Mouse (Mus musculus): ENCODE results near the gene Cdk14. TPM values are rescaled to one million over a fixed set of nuclear protein-coding genes. Genes with fewer than 3 reads are reported as not detected.

The Cdk14 gene
- total RNA-seq, 2 experiments from 2014 or later, result 21.2 to 26.0 TPM

DNA sequence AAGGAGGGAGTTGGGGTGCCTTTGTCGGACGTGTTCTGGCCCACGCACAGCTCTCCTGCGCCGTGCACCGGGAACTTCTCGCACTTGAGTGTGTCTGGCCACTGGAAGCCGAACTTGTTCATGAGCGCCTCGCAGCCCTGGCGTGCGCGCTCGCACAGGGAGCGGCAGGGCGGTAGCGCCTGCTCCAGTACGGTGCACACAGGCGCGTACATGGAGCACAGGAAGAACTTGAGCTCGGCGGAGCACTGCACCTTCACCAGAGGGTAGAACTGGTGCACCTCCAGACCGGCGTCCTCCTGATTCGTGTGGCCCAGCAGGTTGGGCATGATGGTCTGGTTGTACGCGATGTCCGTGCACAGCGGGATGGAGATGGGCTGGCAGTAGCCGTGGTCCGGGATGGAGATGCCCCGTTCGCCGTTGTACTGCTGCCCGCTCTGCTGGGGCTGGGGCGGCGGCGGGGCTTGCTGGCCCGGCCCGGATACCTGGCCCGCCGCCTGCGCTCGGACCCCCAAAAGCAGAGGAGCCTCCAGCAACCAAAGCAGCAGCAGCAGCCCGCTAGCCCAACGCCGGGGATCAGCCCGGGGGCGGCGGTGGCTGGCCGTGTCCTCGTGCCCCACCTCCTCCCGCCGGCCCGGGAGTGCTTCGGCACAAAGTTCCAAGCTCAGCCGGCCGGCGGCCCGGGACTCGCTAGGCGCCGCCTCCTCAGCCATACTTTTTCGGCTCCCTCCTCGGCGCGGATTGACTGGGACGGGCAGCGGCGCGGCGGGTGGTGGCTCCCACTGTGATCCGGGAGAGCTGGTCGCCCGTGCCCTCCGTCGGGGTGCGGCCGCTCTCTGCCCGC is 663.0 kb downstream of the Cdk14 start:
- DNase-seq (ENCODE audit: low spot score in 2 of 2), result peak; percentile 19 to 46

DNA sequence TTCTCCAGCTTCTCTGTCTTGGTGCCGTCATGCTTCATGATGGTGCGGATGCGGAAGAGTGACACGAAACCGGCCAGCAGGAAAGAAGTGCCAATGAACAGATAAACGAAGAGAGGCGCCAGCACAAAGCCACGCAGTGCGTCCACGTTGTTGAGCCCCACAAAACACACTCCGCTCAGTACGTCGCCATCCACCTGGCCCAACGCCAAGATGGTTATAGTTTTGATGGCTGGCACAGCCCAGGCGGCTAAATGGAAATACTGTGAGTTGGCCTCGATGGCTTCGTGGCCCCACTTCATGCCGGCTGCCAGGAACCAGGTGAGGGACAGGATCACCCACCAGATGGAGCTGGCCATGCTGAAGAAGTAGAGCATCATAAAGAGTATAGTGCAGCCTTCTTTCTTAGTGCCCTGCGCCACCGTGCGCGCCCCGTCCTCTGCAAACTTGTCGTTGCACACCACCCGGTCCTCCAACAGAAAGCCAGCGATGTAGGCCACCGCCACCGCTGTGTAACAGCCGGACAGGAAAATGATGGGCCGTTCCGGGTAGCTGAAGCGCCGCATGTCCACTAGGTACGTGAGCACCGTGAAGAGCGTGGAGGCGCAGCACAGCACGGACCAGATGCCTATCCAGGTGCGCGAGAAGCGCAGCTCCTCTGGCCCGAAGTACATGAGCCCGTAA is 664.0 kb downstream of the Cdk14 start:
- DNase-seq (ENCODE audit: low spot score in 2 of 2), result no peak

DNA sequence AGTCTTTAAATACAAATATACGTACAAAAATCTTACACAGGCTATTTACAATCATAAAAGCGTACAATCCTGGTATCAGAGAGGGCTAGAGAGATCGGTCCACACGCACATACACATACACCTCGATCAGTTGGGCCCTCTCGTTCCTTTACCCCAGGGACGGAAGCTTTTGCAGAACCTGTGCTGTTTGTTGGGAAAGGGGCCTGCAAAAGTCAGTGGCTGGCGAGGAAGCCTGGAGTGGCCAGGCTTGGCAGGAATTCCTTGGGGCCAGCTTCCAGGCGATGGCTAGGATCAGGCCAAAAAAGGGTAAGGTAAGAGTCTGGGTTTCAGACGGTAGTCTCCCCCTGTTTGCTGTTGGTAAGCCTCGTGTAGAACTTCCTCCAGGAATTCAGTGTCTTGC is 664.8 kb downstream of the Cdk14 start:
- DNase-seq (ENCODE audit: low spot score in 2 of 2), result no peak

GRCm38 (mm10) chr5:4754701-4755281 is 665.3 kb downstream of the Cdk14 start:
- no peak for DNase-seq (ENCODE audit: low spot score in 2 of 2)

Small RNAs within 50 kb of the gene (microRNA-seq; reads per million reads assigned to microRNA genes)
- not detected for gene Gm25037
- gene Gm44483, result not detected

Other genes with a start within 250 kb of the Cdk14 start
- gene 1700015F17Rik, start 58.8 kb upstream of the Cdk14 start, total RNA-seq (2021), result not detected
- gene Cldn12, start 94.6 kb upstream of the Cdk14 start, total RNA-seq (2021), result 10 to 100 TPM; 21.3 to 23.6 TPM
- 10 to 100 TPM; 22.8 to 23.8 TPM for gene Gtpbp10, start 139.2 kb upstream of the Cdk14 start, total RNA-seq (2021)
- under 1 TPM in 1 of 2 experiments, not detected in 1; 0.39 TPM for gene Gm8773, start 153.5 kb upstream of the Cdk14 start, total RNA-seq (2021)
- 1 to 10 TPM; 6.0 to 7.3 TPM for gene Cfap69, start 243.9 kb upstream of the Cdk14 start, total RNA-seq (2021)

Measured in adrenal gland, postnatal 4 days (tissue).